Mouse (Mus musculus) limb, embryonic 13.5 days (tissue): ENCODE data around the gene Atg101. TPM values are rescaled to one million over a fixed set of nuclear protein-coding genes. Genes with fewer than 3 reads are reported as not detected.

ENCODE experiments used
- ATAC-seq: fragments of 200-750 bp; cut with Nextera tagmentation; 2 replicates; pipeline ENCODE4 v1.8.0; 2017; ENCODE audit warnings: low read depth, moderate number of reproducible peaks, moderate TSS enrichment; ENCODE audit not compliant: low FRiP score
- H3K27ac ChIP-seq: fragments of 300-500 bp; sonication (generic); 2 replicates; pipeline ENCODE4 v1.5.1; 2015; ENCODE audit warnings: inconsistent platforms, mild to moderate bottlenecking, moderate library complexity
- H3K27me3 ChIP-seq: fragments of 300-500 bp; sonication (generic); 2 replicates; pipeline ENCODE4 v1.6.1; 2015; ENCODE audit warnings: mild to moderate bottlenecking, inconsistent platforms
- H3K36me3 ChIP-seq: fragments of 300-500 bp; sonication (generic); 2 replicates; pipeline ENCODE4 v1.6.1; 2015; ENCODE audit warnings: inconsistent platforms, mild to moderate bottlenecking, moderate library complexity
- H3K4me1 ChIP-seq: fragments of 300-500 bp; sonication (generic); 2 replicates; pipeline ENCODE4 v1.6.1; 2015; ENCODE audit warnings: inconsistent platforms
- H3K4me2 ChIP-seq: fragments of 300-500 bp; sonication (generic); replicated peaks from 2 replicates; pipeline ENCODE4 v1.6.1; 2015; ENCODE audit warnings: inconsistent platforms, mild to moderate bottlenecking, moderate library complexity
- H3K4me3 ChIP-seq: fragments of 300-500 bp; sonication (generic); 2 replicates; pipeline ENCODE4 v1.5.1; 2015; ENCODE audit warnings: moderate library complexity, mild to moderate bottlenecking, inconsistent platforms
- H3K9ac ChIP-seq: fragments of 300-500 bp; sonication (generic); 2 replicates; pipeline ENCODE4 v1.6.1; 2015; ENCODE audit warnings: mild to moderate bottlenecking, inconsistent platforms
- H3K9me3 ChIP-seq: fragments of 300-500 bp; sonication (generic); 2 replicates; pipeline ENCODE4 v1.6.1; 2016; ENCODE audit warnings: inconsistent platforms
- WGBS: fragments of 180-500 bp; shearing (Covaris S2); methylation state at CpG from one replicate; pipeline ENCODE4 v1.1.7; 2015; 5-methylcytosine and 5-hydroxymethylcytosine counted together
- polyA plus RNA-seq: library from polyadenylated mRNA; unstranded; fragments of >200 nt; fragmentation: Nextera tagmentation; extraction: Ambion mirVana; gene quantifications from 2 replicates; pipeline ENCODE4 v1.2.1, GENCODE M21; 2015

Gene Atg101
- polyA plus RNA-seq, 1 experiment from 2014 or later: 64.1 TPM

DNA sequence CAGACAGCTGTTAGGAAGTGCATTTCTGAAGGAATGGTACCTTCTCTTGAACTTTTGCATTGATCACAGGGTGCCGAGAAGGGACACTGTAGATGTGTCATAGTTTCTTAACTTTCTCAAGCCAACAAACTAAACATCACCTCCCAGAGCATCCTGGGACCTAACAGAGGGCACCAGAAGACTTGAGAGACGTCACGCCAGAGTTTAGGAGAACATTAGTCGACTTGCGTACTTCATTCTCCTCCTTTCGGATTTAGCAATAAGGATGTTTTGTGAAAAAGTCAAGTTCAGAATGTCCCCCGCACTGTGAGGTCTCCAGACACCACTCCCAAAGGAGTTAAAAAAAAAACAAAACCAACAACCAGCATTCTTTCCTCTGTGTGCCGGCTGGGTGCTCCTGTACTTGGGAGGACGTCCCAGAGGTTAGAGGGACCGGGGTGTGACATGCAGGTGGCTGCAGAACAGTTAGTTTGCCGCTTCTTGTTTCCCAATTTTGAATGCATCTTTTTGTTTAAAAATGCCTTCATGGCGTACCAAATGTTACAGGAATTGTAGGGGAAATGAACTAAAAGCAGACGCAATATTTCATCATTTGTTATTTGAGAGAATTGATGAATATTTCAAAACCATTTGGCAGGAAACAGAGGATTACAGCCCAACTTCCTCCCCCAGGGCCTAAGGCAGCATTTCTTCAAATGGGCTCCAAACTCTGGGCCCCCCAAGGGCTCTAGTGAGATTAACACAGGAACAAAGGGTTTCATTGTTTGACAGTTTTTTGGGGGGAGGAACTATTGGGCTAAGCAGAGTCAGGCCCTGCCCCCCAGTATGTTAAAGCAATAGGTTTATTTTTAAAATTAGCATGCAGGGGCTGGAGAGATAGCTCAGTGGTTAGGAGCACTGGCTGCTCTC, 24.6 kb downstream of the Atg101 start:
- Histone ChIP-seq H3K4me1 (peaks cover 16% of the 10 kb centered on the region), H3K27me3 (no peaks in the 10 kb centered on the region), H3K9ac (no peak overlapping the region), H3K4me3 (no peak overlapping the region), H3K9me3 (no peaks in the 10 kb centered on the region), H3K4me2 (0 out of 2 replicates have a peak overlapping the region, but pooled peaks have one; percentile 1), H3K27ac (0 out of 2 replicates have a peak overlapping the region, but pooled peaks have one; percentile 44), H3K36me3 (no peaks in the 10 kb centered on the region)
- ATAC-seq: no peak; the same call in 1 of the 2 replicates
- WGBS: 62% methylated on average over 13 of the region's 13 CpGs

DNA sequence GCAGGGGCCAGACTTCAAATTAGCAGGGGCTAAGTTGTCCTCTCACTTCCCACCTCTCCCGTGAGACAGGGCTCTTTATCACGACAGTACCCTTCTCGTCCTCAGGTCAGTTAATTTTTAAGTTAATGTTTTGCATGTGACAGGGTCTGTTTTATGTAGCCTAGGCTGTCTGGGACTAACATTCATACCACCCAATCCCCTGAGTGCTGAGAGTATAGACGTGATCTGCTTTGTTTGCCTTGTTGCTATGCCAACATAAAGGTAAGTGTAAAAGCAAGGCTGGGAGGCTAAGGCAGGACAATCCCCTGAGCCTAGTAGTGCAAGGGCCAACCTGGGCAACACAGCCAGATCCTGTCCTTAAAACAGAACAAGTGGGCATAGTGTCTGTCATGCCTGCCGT, 25.4 kb downstream of the Atg101 start:
- H3K9ac ChIP-seq: no peak overlapping the region
- no peak for ATAC-seq
- H3K36me3 ChIP-seq: no peaks in the 10 kb centered on the region
- no peak overlapping the region for H3K27ac ChIP-seq
- H3K4me1 ChIP-seq: peaks cover 16% of the 10 kb centered on the region
- 32% methylated on average over 5 of the region's 5 CpGs for WGBS
- H3K4me3 ChIP-seq: no peak overlapping the region
- H3K4me2 ChIP-seq: no peak overlapping the region
- H3K9me3 ChIP-seq: no peaks in the 10 kb centered on the region
- no peaks in the 10 kb centered on the region for H3K27me3 ChIP-seq

- no peak overlapping the region for H3K9ac ChIP-seq
- H3K27ac ChIP-seq: no peak overlapping the region
- H3K27me3 ChIP-seq: no peaks in the 10 kb centered on the region
- no peak overlapping the region for H3K4me3 ChIP-seq
- no peak overlapping the region for H3K4me2 ChIP-seq
- ATAC-seq: no peak
- WGBS: 56% methylated on average over 14 of the region's 15 CpGs
- no peaks in the 10 kb centered on the region for H3K36me3 ChIP-seq
- peaks cover 19% of the 10 kb centered on the region for H3K4me1 ChIP-seq
- H3K9me3 ChIP-seq: no peaks in the 10 kb centered on the region
These were observed 27.2 kb downstream of the Atg101 start for GRCm38 (mm10) chr15:101311087-101311770.

GRCm38 (mm10) chr15:101312006-101312405, 27.9 kb downstream of the Atg101 start:
- Histone ChIP-seq H3K27ac (no peak overlapping the region), H3K36me3 (no peaks in the 10 kb centered on the region), H3K4me3 (no peak overlapping the region), H3K9me3 (no peaks in the 10 kb centered on the region), H3K4me2 (no peak overlapping the region), H3K9ac (no peak overlapping the region), H3K27me3 (no peaks in the 10 kb centered on the region), H3K4me1 (peaks cover 24% of the 10 kb centered on the region)
- no peak for ATAC-seq
- WGBS: 75% methylated on average over 6 of the region's 6 CpGs

DNA sequence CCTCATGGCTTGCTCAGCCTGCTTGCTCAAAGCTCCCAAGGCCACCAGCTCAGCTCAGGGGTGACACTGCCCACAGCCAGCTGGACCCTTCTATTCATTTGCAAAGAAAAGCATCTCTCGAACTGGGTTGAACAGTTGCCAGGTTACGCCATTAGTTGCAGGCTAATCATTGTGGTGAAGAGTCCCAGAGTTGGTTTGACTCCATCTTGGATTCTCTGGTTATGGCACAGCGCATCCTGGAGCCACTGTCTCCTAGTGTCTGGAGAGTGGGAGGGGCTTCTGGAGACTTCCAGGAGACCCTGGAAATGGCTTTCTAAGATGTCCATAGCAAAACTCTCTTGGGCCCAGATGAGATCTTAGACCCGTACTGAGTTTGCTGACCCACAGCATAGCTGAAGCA, 31.3 kb downstream of the Atg101 start:
- H3K4me2 ChIP-seq: peak overlapping the region; percentile 61
- H3K9ac ChIP-seq: no peak overlapping the region; the same call in 1 of the 2 replicates
- H3K36me3 ChIP-seq: no peaks in the 10 kb centered on the region
- peaks cover 14% of the 10 kb centered on the region; the same call in 1 of the 2 replicates for H3K4me1 ChIP-seq
- WGBS: 93% methylated on average over 4 of the region's 4 CpGs
- H3K27ac ChIP-seq: no peak overlapping the region
- no peaks in the 10 kb centered on the region for H3K27me3 ChIP-seq
- H3K4me3 ChIP-seq: no peak overlapping the region
- no peaks in the 10 kb centered on the region for H3K9me3 ChIP-seq
- no peak for ATAC-seq

GRCm38 (mm10) chr15:101315832-101316231, 31.8 kb downstream of the Atg101 start:
- peaks cover 14% of the 10 kb centered on the region; the same call in 1 of the 2 replicates for H3K4me1 ChIP-seq
- 3% methylated on average over 11 of the region's 11 CpGs for WGBS
- no peaks in the 10 kb centered on the region for H3K27me3 ChIP-seq
- no peaks in the 10 kb centered on the region for H3K36me3 ChIP-seq
- H3K27ac ChIP-seq: no peak overlapping the region
- H3K4me3 ChIP-seq: peak overlapping the region; percentile 33
- ATAC-seq: peak; percentile 74
- H3K4me2 ChIP-seq: peak overlapping the region; percentile 61
- H3K9me3 ChIP-seq: no peaks in the 10 kb centered on the region
- no peak overlapping the region; the same call in 1 of the 2 replicates for H3K9ac ChIP-seq

DNA sequence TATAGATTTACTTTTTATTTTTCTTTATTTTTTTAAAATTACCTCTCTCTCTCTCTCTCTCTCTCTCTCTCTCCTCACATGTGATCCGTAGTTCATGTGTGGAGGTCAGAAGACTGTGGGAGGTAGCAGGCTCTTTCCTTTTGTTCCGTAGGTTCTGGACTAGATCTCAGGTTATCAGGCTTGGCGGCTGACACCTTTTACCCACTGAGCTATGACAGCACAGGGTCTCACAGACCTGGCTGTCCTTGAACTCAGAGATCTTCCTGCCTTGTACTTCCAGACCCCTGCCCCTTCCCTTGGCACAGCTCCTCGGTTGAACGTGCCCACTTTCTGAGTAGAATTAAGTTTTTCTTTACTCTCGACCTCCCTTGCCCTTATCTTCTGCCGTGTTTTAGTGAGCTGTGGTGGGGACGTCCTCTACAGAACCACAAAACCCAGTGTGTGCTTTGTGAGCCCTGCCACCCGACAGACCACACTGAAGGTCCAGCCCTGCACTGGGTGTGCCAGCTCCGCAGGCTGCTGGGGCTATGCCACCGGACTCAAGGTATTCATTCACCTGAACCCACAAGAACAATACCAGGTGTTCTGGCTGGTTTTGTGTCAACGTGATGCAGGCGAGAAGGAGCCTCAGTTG, 32.3 kb downstream of the Atg101 start:
- H3K4me2 ChIP-seq: peak overlapping the region; percentile 61
- no peaks in the 10 kb centered on the region for H3K27me3 ChIP-seq
- 63% methylated on average over 13 of the region's 13 CpGs for WGBS
- no peak overlapping the region for H3K27ac ChIP-seq
- peak overlapping the region; percentile 33; the same call in 1 of the 2 replicates for H3K4me3 ChIP-seq
- no peaks in the 10 kb centered on the region for H3K36me3 ChIP-seq
- H3K9me3 ChIP-seq: no peaks in the 10 kb centered on the region
- no peak overlapping the region; the same call in 1 of the 2 replicates for H3K9ac ChIP-seq
- H3K4me1 ChIP-seq: peaks cover 14% of the 10 kb centered on the region; the same call in 1 of the 2 replicates
- peak; percentile 48; the same call in 1 of the 2 replicates for ATAC-seq

DNA sequence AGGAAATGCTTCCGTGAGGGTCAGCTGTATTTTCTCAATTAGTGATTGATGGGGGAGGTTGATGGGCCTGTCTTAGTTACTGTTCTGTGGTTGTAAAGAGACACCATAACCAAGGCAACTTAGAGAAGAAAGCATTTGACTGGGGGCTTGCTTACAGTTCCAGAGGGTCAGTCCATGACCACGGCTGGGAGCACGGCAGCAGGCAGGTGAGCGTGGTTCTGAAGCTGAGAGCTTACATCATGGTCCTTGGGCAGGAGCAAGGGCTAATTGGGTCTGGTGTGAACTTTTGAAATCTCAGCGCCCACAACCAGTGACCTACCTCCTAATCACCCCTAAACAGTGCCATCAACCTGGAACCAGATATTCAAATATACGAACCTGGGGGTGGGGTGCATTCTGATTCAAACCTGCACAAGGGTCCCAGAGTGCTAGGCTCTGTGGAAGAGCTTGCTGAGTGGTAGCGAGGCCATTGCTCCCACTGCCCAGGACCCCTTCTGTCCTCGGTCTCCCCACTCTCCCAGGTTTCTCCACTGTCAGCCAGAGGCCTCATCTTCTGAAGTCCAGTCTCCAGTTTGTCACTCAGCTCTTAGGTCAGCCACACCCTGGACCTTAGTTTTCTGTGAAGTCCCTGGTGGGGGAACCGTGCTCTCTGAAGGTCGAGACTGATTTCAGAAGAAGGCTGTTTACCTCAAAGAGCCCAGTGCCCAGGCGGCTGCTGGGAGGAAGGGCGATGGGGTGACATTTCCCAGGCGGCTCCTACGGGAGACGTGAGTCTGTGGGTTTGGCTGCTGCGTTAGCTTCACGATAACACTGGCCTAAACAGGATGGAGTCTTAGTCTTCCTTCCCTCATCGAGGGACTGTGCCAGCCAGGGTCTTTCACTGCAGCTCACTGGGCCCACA, 33.1 kb downstream of the Atg101 start:
- H3K4me3 ChIP-seq: no peak overlapping the region
- 65% methylated on average over 18 of the region's 18 CpGs for WGBS

GRCm38 (mm10) chr15:101317814-101318500, 33.9 kb downstream of the Atg101 start:
- H3K9me3 ChIP-seq: no peaks in the 10 kb centered on the region
- no peak overlapping the region for H3K4me3 ChIP-seq
- no peak overlapping the region; the same call in 1 of the 2 replicates for H3K27ac ChIP-seq
- H3K9ac ChIP-seq: no peak overlapping the region
- no peaks in the 10 kb centered on the region for H3K36me3 ChIP-seq
- ATAC-seq: no peak
- peaks cover 14% of the 10 kb centered on the region; the same call in 1 of the 2 replicates for H3K4me1 ChIP-seq
- H3K4me2 ChIP-seq: no peak overlapping the region
- H3K27me3 ChIP-seq: no peaks in the 10 kb centered on the region
- 62% methylated on average over 2 of the region's 2 CpGs for WGBS

More for the DNA sequence above, 33.1 kb downstream of the Atg101 start:
- no peak for ATAC-seq
- no peak overlapping the region; the same call in 1 of the 2 replicates for H3K27ac ChIP-seq
- H3K36me3 ChIP-seq: no peaks in the 10 kb centered on the region
- H3K9me3 ChIP-seq: no peaks in the 10 kb centered on the region
- H3K4me1 ChIP-seq: peaks cover 14% of the 10 kb centered on the region; the same call in 1 of the 2 replicates
- no peak overlapping the region for H3K9ac ChIP-seq
- no peak overlapping the region; the same call in 1 of the 2 replicates for H3K4me2 ChIP-seq
- no peaks in the 10 kb centered on the region for H3K27me3 ChIP-seq

DNA sequence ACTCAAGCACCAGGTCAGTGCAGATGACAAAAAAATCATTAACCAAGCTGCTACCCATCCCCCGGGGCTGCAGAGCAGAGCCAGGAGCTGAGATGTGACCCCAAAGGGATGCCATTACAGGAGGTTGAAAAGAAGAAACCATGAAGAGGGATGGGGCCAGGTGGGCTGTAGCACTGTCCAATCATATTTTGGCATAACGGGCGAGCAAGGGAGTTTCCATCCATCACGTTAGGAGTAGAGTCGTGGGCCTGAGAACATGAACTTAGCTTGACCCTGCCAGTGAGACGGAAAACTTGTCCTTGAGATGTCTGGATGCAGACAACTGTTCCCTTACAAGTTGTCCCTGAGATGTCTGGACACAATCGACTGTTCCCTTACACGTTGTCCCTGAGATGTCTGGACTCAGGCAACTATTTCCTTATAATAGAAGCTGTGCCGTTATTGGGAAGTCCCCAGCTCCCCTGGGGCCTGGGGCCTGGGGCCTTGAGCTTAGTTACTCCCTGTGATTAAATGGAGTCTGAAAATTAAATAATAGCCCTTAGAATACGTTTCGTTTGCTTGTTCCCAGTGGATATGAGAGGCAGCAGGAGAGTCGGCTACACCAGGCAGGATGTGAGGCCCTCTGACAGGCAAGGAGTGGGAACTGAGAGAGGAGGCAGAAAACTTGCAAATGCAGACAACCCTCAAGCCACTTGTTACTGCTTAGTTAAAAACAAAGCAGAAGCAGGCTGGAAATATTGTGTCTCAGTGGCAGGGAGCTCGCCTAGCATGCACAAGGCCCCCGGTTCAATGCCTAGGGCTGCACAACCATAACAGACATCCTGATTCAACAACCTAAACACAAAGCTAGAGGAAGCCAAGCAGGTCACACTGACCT, 35.1 kb downstream of the Atg101 start:
- H3K27me3 ChIP-seq: no peaks in the 10 kb centered on the region
- no peak overlapping the region for H3K4me3 ChIP-seq
- WGBS: 56% methylated on average over 14 of the region's 14 CpGs
- no peak overlapping the region for H3K4me2 ChIP-seq
- H3K4me1 ChIP-seq: peaks cover 14% of the 10 kb centered on the region; the same call in 1 of the 2 replicates
- ATAC-seq: no peak
- H3K36me3 ChIP-seq: no peaks in the 10 kb centered on the region
- no peak overlapping the region for H3K27ac ChIP-seq
- H3K9ac ChIP-seq: no peak overlapping the region
- H3K9me3 ChIP-seq: no peaks in the 10 kb centered on the region
